Mouse (Mus musculus) heart, embryonic 10.5 days (tissue): ENCODE measurements around the gene Plpp2. TPM values are rescaled to one million over a fixed set of nuclear protein-coding genes. Genes with fewer than 3 reads are reported as not detected.
A peak's percentile ranks its signal among the peaks of the same experiment; 100 is the strongest.

Experiments
- DNase-seq: peaks from one replicate; pipeline ENCODE4 v3.0.0-alpha.2; 2017; ENCODE audit warnings: low spot score
- H3K27ac ChIP-seq: fragments of 300-500 bp; sonication (generic); 2 replicates; pipeline ENCODE4 v1.5.1; 2016; ENCODE audit warnings: mild to moderate bottlenecking
- H3K27me3 ChIP-seq: fragments of 300-500 bp; sonication (generic); 2 replicates; pipeline ENCODE4 v1.6.1; 2016; ENCODE audit warnings: mild to moderate bottlenecking; ENCODE audit not compliant: poor library complexity, insufficient read depth, severe bottlenecking
- H3K36me3 ChIP-seq: fragments of 300-500 bp; sonication (generic); 2 replicates; pipeline ENCODE4 v1.6.1; 2016; ENCODE audit warnings: mild to moderate bottlenecking, moderate library complexity
- H3K4me1 ChIP-seq: fragments of 300-500 bp; sonication (generic); 2 replicates; pipeline ENCODE4 v1.6.1; 2016; ENCODE audit warnings: mild to moderate bottlenecking
- H3K4me3 ChIP-seq: fragments of 300-500 bp; sonication (generic); 2 replicates; pipeline ENCODE4 v1.5.1; 2016; ENCODE audit warnings: mild to moderate bottlenecking, moderate library complexity
- H3K9me3 ChIP-seq: fragments of 300-500 bp; sonication (generic); 2 replicates; pipeline ENCODE4 v1.6.1; 2016; ENCODE audit warnings: mild to moderate bottlenecking, moderate library complexity
- WGBS: fragments of 180-500 bp; shearing (Covaris S2); methylation state at CpG from one replicate; pipeline ENCODE4 v1.1.7; 2016; 5-methylcytosine and 5-hydroxymethylcytosine counted together
- polyA plus RNA-seq: library from polyadenylated mRNA; unstranded; fragments of >200 nt; fragmentation: Nextera tagmentation; extraction: Ambion mirVana; gene quantifications from 2 replicates; pipeline ENCODE4 v1.2.1, GENCODE M21; 2016

Gene Plpp2
- 16.8 and 24.1 TPM in 2 replicates for polyA plus RNA-seq

GRCm38 (mm10) chr10:79533126-79533911 is at the start of gene Plpp2:
Plpp2 (minus strand) TSS chr10:79533796.
- Histone ChIP-seq H3K9me3 (no peaks in the 10 kb centered on the region), H3K4me3 (peak within 1 kb of the TSS; percentile 82), H3K36me3 (peaks cover 11% of the 10 kb centered on the region; the same call in 1 of the 2 replicates), H3K4me1 (peaks cover 21% of the 10 kb centered on the region), H3K27ac (peak within 1 kb of the TSS; percentile 89), H3K27me3 (peaks cover 14% of the 10 kb centered on the region; the same call in 1 of the 2 replicates)
- under 1% methylated on average over 52 of the region's 52 CpGs for WGBS
- peak; percentile 94 for DNase-seq

GRCm38 (mm10) chr10:79581501-79581900 is 47.9 kb upstream of the Plpp2 start:
- peaks cover 30% of the 10 kb centered on the region for H3K27me3 ChIP-seq
- peak; percentile 58 for DNase-seq
- no peaks in the 10 kb centered on the region for H3K36me3 ChIP-seq
- no peaks in the 10 kb centered on the region for H3K9me3 ChIP-seq
- WGBS: 83% methylated on average over 8 of the region's 8 CpGs
- no peak overlapping the region for H3K27ac ChIP-seq
- no peak overlapping the region for H3K4me3 ChIP-seq
- no peaks in the 10 kb centered on the region for H3K4me1 ChIP-seq

GRCm38 (mm10) chr10:79580811-79581210 is 47.2 kb upstream of the Plpp2 start:
- Histone ChIP-seq H3K9me3 (no peaks in the 10 kb centered on the region), H3K4me3 (no peak overlapping the region), H3K36me3 (no peaks in the 10 kb centered on the region), H3K27ac (no peak overlapping the region), H3K4me1 (no peaks in the 10 kb centered on the region), H3K27me3 (peaks cover 25% of the 10 kb centered on the region)
- WGBS: 43% methylated on average over 6 of the region's 6 CpGs
- peak; percentile 70 for DNase-seq

- DNase-seq: peak; percentile 69
- no peak overlapping the region for H3K4me3 ChIP-seq
- 62% methylated on average over 7 of the region's 7 CpGs for WGBS
- H3K27me3 ChIP-seq: peaks cover 23% of the 10 kb centered on the region
- no peaks in the 10 kb centered on the region for H3K9me3 ChIP-seq
- no peaks in the 10 kb centered on the region for H3K36me3 ChIP-seq
- H3K4me1 ChIP-seq: no peaks in the 10 kb centered on the region
- H3K27ac ChIP-seq: no peak overlapping the region
These were observed 46.8 kb upstream of the Plpp2 start for GRCm38 (mm10) chr10:79580356-79580755.

- Histone ChIP-seq H3K27ac (no peak overlapping the region), H3K4me3 (no peak overlapping the region), H3K4me1 (no peaks in the 10 kb centered on the region), H3K27me3 (peaks cover 23% of the 10 kb centered on the region), H3K9me3 (no peaks in the 10 kb centered on the region), H3K36me3 (no peaks in the 10 kb centered on the region)
- 77% methylated on average over 12 of the region's 12 CpGs for WGBS
- DNase-seq: peak; percentile 58
These were observed 46.2 kb upstream of the Plpp2 start for GRCm38 (mm10) chr10:79579781-79580180.

- Histone ChIP-seq H3K9me3 (no peaks in the 10 kb centered on the region), H3K4me3 (no peak overlapping the region), H3K36me3 (no peaks in the 10 kb centered on the region), H3K4me1 (no peaks in the 10 kb centered on the region), H3K27ac (no peak overlapping the region), H3K27me3 (peaks cover 20% of the 10 kb centered on the region)
- 78% methylated on average over 7 of the region's 7 CpGs for WGBS
- DNase-seq: peak; percentile 69
These were observed 45.3 kb upstream of the Plpp2 start for GRCm38 (mm10) chr10:79578891-79579290.

- Histone ChIP-seq H3K27ac (no peak overlapping the region), H3K36me3 (no peaks in the 10 kb centered on the region), H3K9me3 (no peaks in the 10 kb centered on the region), H3K27me3 (peaks cover 19% of the 10 kb centered on the region), H3K4me1 (no peaks in the 10 kb centered on the region), H3K4me3 (no peak overlapping the region)
- DNase-seq: peak; percentile 55
- WGBS: 73% methylated on average over 9 of the region's 9 CpGs
These were observed 44.7 kb upstream of the Plpp2 start for GRCm38 (mm10) chr10:79578276-79578675.

- peaks cover 19% of the 10 kb centered on the region for H3K27me3 ChIP-seq
- no peaks in the 10 kb centered on the region for H3K9me3 ChIP-seq
- H3K4me3 ChIP-seq: no peak overlapping the region
- no peak overlapping the region for H3K27ac ChIP-seq
- H3K36me3 ChIP-seq: no peaks in the 10 kb centered on the region
- DNase-seq: peak; percentile 67
- no peaks in the 10 kb centered on the region for H3K4me1 ChIP-seq
- 72% methylated on average over 4 of the region's 4 CpGs for WGBS
These were observed 43.8 kb upstream of the Plpp2 start for GRCm38 (mm10) chr10:79577376-79577775.

- H3K36me3 ChIP-seq: no peaks in the 10 kb centered on the region
- peaks cover 19% of the 10 kb centered on the region for H3K27me3 ChIP-seq
- no peak overlapping the region for H3K4me3 ChIP-seq
- no peak overlapping the region for H3K27ac ChIP-seq
- no peaks in the 10 kb centered on the region for H3K9me3 ChIP-seq
- 76% methylated on average over 6 of the region's 6 CpGs for WGBS
- no peaks in the 10 kb centered on the region for H3K4me1 ChIP-seq
- DNase-seq: peak; percentile 63
These were observed 42.2 kb upstream of the Plpp2 start for GRCm38 (mm10) chr10:79575754-79576153.

- peak; percentile 63 for DNase-seq
- H3K36me3 ChIP-seq: no peaks in the 10 kb centered on the region
- no peaks in the 10 kb centered on the region for H3K4me1 ChIP-seq
- 89% methylated on average over 6 of the region's 6 CpGs for WGBS
- no peaks in the 10 kb centered on the region for H3K9me3 ChIP-seq
- H3K27ac ChIP-seq: no peak overlapping the region
- peaks cover 12% of the 10 kb centered on the region for H3K27me3 ChIP-seq
- no peak overlapping the region for H3K4me3 ChIP-seq
These were observed 41.2 kb upstream of the Plpp2 start for GRCm38 (mm10) chr10:79574796-79575195.

- H3K27ac ChIP-seq: no peak overlapping the region
- peaks cover 8% of the 10 kb centered on the region; the same call in 1 of the 2 replicates for H3K27me3 ChIP-seq
- H3K36me3 ChIP-seq: no peaks in the 10 kb centered on the region
- WGBS: 83% methylated on average over 8 of the region's 8 CpGs
- DNase-seq: peak; percentile 61
- H3K4me3 ChIP-seq: no peak overlapping the region
- H3K4me1 ChIP-seq: no peaks in the 10 kb centered on the region
- no peaks in the 10 kb centered on the region for H3K9me3 ChIP-seq
These were observed 40.8 kb upstream of the Plpp2 start for GRCm38 (mm10) chr10:79574350-79574749.

GRCm38 (mm10) chr10:79573611-79574010 is 40.0 kb upstream of the Plpp2 start:
- DNase-seq: peak; percentile 65
- Histone ChIP-seq H3K4me1 (no peaks in the 10 kb centered on the region), H3K27ac (no peak overlapping the region), H3K36me3 (no peaks in the 10 kb centered on the region), H3K9me3 (no peaks in the 10 kb centered on the region), H3K4me3 (no peak overlapping the region), H3K27me3 (peaks cover under 1% of the 10 kb centered on the region; the same call in 1 of the 2 replicates)
- WGBS: 80% methylated on average over 6 of the region's 6 CpGs

- peak; percentile 27 for DNase-seq
- no peak overlapping the region for H3K27ac ChIP-seq
- WGBS: 86% methylated on average over 2 of the region's 2 CpGs
- no peaks in the 10 kb centered on the region for H3K4me1 ChIP-seq
- H3K27me3 ChIP-seq: no peaks in the 10 kb centered on the region
- no peaks in the 10 kb centered on the region for H3K36me3 ChIP-seq
- no peak overlapping the region for H3K4me3 ChIP-seq
- H3K9me3 ChIP-seq: no peaks in the 10 kb centered on the region
These were observed 37.7 kb upstream of the Plpp2 start for GRCm38 (mm10) chr10:79571314-79571713.
